Mouse (Mus musculus) kidney, adult 2 months (tissue): ENCODE measurements around the gene Gsto2. TPM values are rescaled to one million over a fixed set of nuclear protein-coding genes. Genes with fewer than 3 reads are reported as not detected.

Experiments used
- DNase-seq: peaks from one replicate; pipeline ENCODE4 v3.0.0; 2021
- H3K27ac ChIP-seq: fragments of 200-500 bp; 2 replicates; pipeline ENCODE4 v1.5.1; 2012; ENCODE audit warnings: low read depth, low read length, control low read depth, inconsistent platforms; ENCODE audit not compliant: insufficient read depth
- H3K27me3 ChIP-seq: fragments of 200-500 bp; replicated peaks from 2 replicates; pipeline ENCODE4 v1.6.1; 2012; ENCODE audit warnings: mild to moderate bottlenecking, moderate library complexity, low read length, inconsistent platforms; ENCODE audit not compliant: control insufficient read depth, insufficient read depth
- H3K36me3 ChIP-seq: fragments of 200-500 bp; 2 replicates; pipeline ENCODE4 v1.6.1; 2012; ENCODE audit warnings: mild to moderate bottlenecking, moderate library complexity, low read length, inconsistent platforms; ENCODE audit not compliant: control insufficient read depth, insufficient read depth
- H3K4me1 ChIP-seq: fragments of 200-500 bp; 2 replicates; pipeline ENCODE4 v1.6.1; 2011; ENCODE audit warnings: low read length; ENCODE audit not compliant: control insufficient read depth, insufficient read depth
- H3K4me3 ChIP-seq: fragments of 200-500 bp; 2 replicates; pipeline ENCODE4 v1.5.1; 2011; ENCODE audit warnings: mild to moderate bottlenecking, low read depth, low read length, control low read depth; ENCODE audit not compliant: insufficient read depth
- CTCF ChIP-seq: fragments of 200-500 bp; conservative IDR thresholded peaks from 2 replicates; pipeline ENCODE4 v1.5.1; 2011; ENCODE audit warnings: low read depth, mild to moderate bottlenecking, control low read depth, low read length, moderate library complexity, mixed read lengths; ENCODE audit not compliant: insufficient read depth, insufficient read length
- POLR2A ChIP-seq: fragments of 200-500 bp; IDR thresholded peaks from one replicate; pipeline ENCODE4 v1.6.1; 2011; ENCODE audit warnings: low read depth, low read length, control low read depth
- WGBS: fragments of 180-500 bp; shearing (Covaris S2); methylation state at CpG from one replicate; pipeline ENCODE4 v1.1.7; 2018; 5-methylcytosine and 5-hydroxymethylcytosine counted together
- polyA plus RNA-seq: library from polyadenylated mRNA; depleted of rRNA; stranded (reverse); fragments of >200 nt; gene quantifications from 2 replicates; pipeline ENCODE4 v1.2.3, GENCODE M21; 2012

Gene Gsto2
- polyA plus RNA-seq, 1 experiment, result 2.7 TPM

DNA sequence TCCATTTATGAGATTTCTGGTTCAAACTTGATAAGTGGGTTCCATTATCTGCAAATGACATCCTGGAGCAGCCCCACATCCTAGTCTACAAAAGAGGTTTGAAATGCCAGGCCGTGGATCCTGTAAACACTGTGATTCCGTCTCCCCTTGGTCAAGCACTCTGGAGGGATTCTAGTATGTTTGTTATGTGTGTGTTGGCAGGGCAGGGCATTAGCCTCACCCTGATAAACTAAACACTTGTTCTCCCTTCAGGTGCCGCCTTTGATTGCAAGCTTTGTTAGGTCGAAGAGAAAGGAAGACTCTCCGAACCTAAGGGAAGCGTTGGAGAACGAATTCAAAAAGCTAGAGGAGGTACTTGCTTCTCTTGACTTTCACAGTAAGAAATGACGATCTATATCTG is 6.2 kb upstream of the Gsto2 start:
- peaks cover 6% of the 10 kb centered on the region; the same call in 1 of the 2 replicates for H3K4me1 ChIP-seq
- H3K36me3 ChIP-seq, result no peaks in the 10 kb centered on the region; the same call in 1 of the 2 replicates
- H3K27me3 ChIP-seq, result no peaks in the 10 kb centered on the region
- H3K4me3 ChIP-seq, result no peak overlapping the region
- H3K27ac ChIP-seq, result no peak overlapping the region
- WGBS, result 97% methylated on average over 8 of the region's 8 CpGs
- no peak for DNase-seq
- no peak for TF ChIP-seq POLR2A
- TF ChIP-seq CTCF, result no peak

DNA sequence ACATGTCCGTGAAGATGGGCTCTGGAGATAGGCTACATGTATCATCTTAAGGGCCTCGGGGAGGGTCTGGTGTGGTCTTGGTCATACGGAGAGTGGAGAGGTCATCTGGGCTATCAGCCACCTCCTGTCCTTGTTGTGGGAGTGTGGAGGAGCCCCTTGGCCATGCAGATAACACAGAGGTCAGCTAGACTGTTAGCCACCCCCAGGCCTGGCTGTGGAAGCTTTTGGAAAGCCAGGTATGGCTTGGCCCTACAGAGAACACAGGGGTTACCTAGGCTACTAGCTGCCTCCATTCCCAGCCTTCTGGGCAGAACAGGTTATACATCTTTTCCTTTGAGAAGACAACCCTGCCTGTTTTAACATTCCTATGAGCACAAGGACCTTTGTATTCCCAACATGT is 2.8 kb upstream of the Gsto2 start:
- no peak overlapping the region for H3K27ac ChIP-seq
- no peaks in the 10 kb centered on the region; the same call in 1 of the 2 replicates for H3K36me3 ChIP-seq
- H3K4me1 ChIP-seq, result peaks cover 5% of the 10 kb centered on the region; the same call in 1 of the 2 replicates
- TF ChIP-seq POLR2A (no peak), CTCF (no peak)
- 96% methylated on average over 3 of the region's 3 CpGs for WGBS
- H3K27me3 ChIP-seq, result no peaks in the 10 kb centered on the region
- no peak for DNase-seq
- H3K4me3 ChIP-seq, result no peak overlapping the region

DNA sequence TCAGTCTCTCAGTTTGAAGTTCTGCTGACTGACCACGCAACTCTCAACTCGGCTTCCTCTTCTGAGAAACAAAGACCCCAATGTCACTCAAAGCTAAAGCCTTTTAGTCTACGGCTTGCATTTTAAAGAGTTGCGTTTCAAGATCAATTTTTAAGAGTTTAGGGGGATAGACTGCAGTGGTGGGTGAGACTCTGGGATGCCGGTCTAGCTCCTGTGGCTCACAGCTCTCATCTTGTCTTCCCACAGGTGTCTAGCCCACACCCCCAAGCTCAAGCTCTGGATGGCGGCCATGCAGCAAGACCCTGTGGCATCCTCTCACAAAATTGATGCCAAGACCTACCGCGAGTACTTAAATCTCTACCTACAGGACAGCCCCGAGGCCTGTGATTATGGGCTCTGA is 1.3 kb upstream of the Gsto2 start:
- TF ChIP-seq POLR2A (no peak), CTCF (no peak)
- peaks cover 5% of the 10 kb centered on the region; the same call in 1 of the 2 replicates for H3K4me1 ChIP-seq
- no peaks in the 10 kb centered on the region for H3K27me3 ChIP-seq
- WGBS, result 98% methylated on average over 9 of the region's 9 CpGs
- H3K36me3 ChIP-seq, result no peaks in the 10 kb centered on the region; the same call in 1 of the 2 replicates
- no peak for DNase-seq
- no peak overlapping the region for H3K27ac ChIP-seq
- H3K4me3 ChIP-seq, result no peak overlapping the region

DNA sequence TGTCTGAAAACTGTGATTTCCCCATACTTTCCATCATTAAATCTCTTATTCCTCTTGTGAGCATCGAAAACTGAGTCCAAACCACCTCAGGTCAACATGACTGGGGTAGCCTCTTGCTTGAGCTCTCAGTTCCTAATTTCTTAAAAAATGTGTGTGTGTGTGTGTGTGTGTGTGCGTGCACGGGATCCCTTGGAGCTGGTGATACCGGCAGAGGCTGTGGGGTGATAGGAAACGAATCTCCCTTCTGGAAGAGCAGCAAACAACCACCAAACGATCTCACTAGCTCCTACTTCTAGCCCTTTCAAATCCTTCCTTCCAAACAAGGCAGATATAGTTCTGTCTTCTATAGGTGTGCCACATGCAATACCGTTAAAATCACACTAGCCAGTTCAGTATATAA is 613 bp upstream of the Gsto2 start:
- Histone ChIP-seq H3K27me3 (no peaks in the 10 kb centered on the region), H3K36me3 (no peaks in the 10 kb centered on the region), H3K4me3 (no peak overlapping the region), H3K4me1 (peaks cover 5% of the 10 kb centered on the region; the same call in 1 of the 2 replicates), H3K27ac (no peak overlapping the region)
- no peak for DNase-seq
- 89% methylated on average over 7 of the region's 7 CpGs for WGBS
- no peak for TF ChIP-seq POLR2A

DNA sequence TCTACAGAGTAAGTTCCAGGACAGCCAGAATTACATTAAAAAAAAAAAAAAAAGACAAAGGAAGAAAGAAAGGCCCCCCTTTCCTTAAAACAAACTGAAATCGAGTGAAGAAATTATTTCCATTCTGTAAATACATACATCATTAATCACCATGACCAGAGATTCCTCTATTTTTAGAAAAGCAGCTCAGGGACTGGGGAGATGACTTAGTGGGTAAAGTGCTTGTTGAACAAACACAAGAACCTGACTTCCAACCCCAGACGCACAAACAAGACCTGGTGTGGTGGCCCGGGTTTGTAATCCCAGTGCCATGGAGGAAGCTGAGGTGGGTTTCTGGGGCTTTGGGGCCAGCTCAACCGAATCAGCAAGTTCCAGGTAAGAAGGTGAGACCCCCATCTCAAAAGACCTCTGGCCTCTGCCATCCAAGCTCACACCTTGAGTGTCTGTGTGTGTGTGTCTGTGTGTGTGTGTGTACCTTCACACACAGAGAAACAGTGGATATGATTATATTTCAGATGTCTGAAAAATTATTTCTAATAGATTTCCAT is 2.4 kb downstream of the Gsto2 start:
- DNase-seq, result no peak
- Histone ChIP-seq H3K36me3 (no peaks in the 10 kb centered on the region), H3K27ac (no peak overlapping the region), H3K27me3 (no peaks in the 10 kb centered on the region), H3K4me3 (no peak overlapping the region), H3K4me1 (peaks cover 5% of the 10 kb centered on the region; the same call in 1 of the 2 replicates)
- TF ChIP-seq CTCF, result no peak
- no peak for TF ChIP-seq POLR2A
- 59% methylated on average over 4 of the region's 4 CpGs for WGBS

DNA sequence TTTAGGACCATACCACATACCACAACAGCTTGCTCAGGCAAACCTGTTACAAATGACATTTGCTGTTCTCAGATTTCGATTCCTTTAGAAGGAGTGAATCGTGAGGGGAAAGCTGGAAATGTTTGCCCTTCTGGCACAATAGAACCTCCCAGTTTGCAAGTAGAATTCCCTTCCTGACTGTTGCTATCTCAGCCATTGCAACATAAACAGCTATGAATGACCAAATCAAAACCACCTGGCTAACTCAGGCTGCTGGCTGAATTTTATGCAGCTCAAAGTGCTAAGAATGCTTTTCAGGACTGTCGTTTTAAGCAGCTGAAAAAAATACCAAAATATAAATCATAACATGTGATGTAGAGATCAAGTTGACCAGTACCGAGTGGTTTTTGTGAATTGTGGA is 3.6 kb downstream of the Gsto2 start:
- no peak overlapping the region for H3K4me3 ChIP-seq
- H3K4me1 ChIP-seq, result peaks cover 5% of the 10 kb centered on the region; the same call in 1 of the 2 replicates
- H3K27ac ChIP-seq, result no peak overlapping the region
- H3K36me3 ChIP-seq, result no peaks in the 10 kb centered on the region
- H3K27me3 ChIP-seq, result no peaks in the 10 kb centered on the region
- 47% methylated on average over 4 of the region's 4 CpGs for WGBS
- DNase-seq, result no peak
- TF ChIP-seq CTCF (no peak), POLR2A (no peak)

DNA sequence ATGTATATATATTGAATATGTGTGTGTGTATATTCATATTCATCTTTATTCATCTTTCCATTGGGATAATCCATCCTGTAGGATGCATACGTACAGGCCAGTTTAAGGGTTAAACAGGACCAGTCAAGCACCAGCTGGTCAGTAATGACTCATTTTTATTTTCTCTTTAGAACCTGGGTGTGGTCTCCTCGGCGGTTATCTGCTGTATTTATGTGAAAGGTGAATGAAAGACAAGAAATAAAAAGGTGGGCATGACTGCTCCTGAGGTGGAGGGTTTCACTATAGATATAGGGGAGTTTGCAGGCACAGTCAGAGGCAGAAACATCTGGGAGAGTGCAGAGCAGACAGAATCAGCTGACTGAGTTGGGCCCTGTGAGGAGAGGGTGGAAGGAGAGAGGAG is 4.2 kb downstream of the Gsto2 start:
- no peaks in the 10 kb centered on the region for H3K27me3 ChIP-seq
- peaks cover 5% of the 10 kb centered on the region; the same call in 1 of the 2 replicates for H3K4me1 ChIP-seq
- H3K36me3 ChIP-seq, result no peaks in the 10 kb centered on the region
- H3K4me3 ChIP-seq, result no peak overlapping the region
- H3K27ac ChIP-seq, result no peak overlapping the region
- DNase-seq, result no peak
- WGBS, result 37% methylated on average over 3 of the region's 3 CpGs
- TF ChIP-seq CTCF (no peak), POLR2A (no peak)
